Mouse (Mus musculus) lung, embryonic 15.5 days (tissue): ENCODE measurements at regions not wholly inside any gene's neighbourhood (a gene's known extent, or its start where the extent isn't known, plus 50 kb on each side); places are given as distances from the start of the nearest gene placed in this dataset.

Source experiments
- ATAC-seq: fragments of 200-750 bp; cut with Nextera tagmentation; 2 replicates; pipeline ENCODE4 v1.8.0; 2017; ENCODE audit warnings: moderate number of reproducible peaks, borderline replicate concordance; ENCODE audit not compliant: low FRiP score, low TSS enrichment; ENCODE audit errors: extremely low read depth
- H3K27ac ChIP-seq: fragments of 300-500 bp; sonication (generic); 2 replicates; pipeline ENCODE4 v1.5.1; 2015; ENCODE audit warnings: moderate library complexity, mild to moderate bottlenecking, inconsistent platforms
- H3K27me3 ChIP-seq: fragments of 300-500 bp; sonication (generic); 2 replicates; pipeline ENCODE4 v1.6.1; 2015; ENCODE audit warnings: inconsistent platforms
- H3K36me3 ChIP-seq: fragments of 300-500 bp; sonication (generic); 2 replicates; pipeline ENCODE4 v1.6.1; 2015; ENCODE audit warnings: inconsistent platforms
- H3K4me1 ChIP-seq: fragments of 300-500 bp; sonication (generic); 2 replicates; pipeline ENCODE4 v1.6.1; 2015; ENCODE audit warnings: inconsistent platforms
- H3K4me2 ChIP-seq: fragments of 300-500 bp; sonication (generic); 2 replicates; pipeline ENCODE4 v1.6.1; 2015; ENCODE audit warnings: inconsistent platforms, mild to moderate bottlenecking, moderate library complexity
- H3K4me3 ChIP-seq: fragments of 300-500 bp; sonication (generic); 2 replicates; pipeline ENCODE4 v1.5.1; 2015; ENCODE audit warnings: mild to moderate bottlenecking, inconsistent platforms
- H3K9ac ChIP-seq: fragments of 300-500 bp; sonication (generic); 2 replicates; pipeline ENCODE4 v1.6.1; 2015; ENCODE audit warnings: inconsistent platforms
- H3K9me3 ChIP-seq: fragments of 300-500 bp; sonication (generic); 2 replicates; pipeline ENCODE4 v1.6.1; 2016; ENCODE audit warnings: inconsistent platforms
- WGBS: fragments of 180-500 bp; shearing (Covaris S2); methylation state at CpG from one replicate; pipeline ENCODE4 v1.1.7; 2015; 5-methylcytosine and 5-hydroxymethylcytosine counted together

DNA sequence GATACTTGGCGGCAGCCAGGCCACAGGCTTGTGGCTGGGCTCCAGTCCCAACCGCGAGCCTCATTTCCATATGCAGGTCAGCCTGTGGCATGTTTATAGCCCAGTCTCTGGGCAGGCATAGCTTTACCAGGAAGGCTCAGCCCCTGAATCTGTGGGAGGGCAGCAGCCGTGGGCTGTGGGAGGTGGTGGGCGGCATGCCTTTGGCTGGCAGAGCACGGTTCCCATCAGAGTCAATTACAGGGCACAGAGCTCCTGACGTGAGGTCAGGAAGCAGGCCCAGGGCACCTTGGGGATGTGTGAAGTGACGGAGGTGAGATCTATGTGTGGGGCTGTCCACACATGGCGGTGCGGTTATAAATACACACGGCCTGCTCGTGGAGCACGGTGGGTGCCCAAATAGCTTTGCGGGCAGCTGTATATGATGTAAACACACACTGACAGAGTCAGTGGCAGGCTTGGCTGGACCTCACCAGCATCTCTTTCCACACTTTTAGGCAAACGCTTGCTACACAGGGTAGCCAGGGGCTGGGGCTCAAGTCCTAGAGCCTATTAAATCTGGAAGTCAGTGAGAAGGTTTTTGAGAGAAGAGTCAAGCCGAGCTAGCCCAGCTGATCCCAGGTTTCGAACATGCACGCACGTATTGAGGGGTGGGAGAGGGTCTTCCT lies 71.8 kb downstream of the Gm525 start:
- no peaks in the 10 kb centered on the region for H3K27me3 ChIP-seq
- ATAC-seq = no peak
- WGBS = 40% methylated on average over 19 of the region's 19 CpGs
- peak overlapping the region; percentile 18; the same call in 1 of the 2 replicates for H3K4me2 ChIP-seq
- H3K4me1 ChIP-seq = peaks cover 5% of the 10 kb centered on the region
- no peak overlapping the region for H3K4me3 ChIP-seq
- H3K9me3 ChIP-seq = no peaks in the 10 kb centered on the region
- no peak overlapping the region for H3K27ac ChIP-seq
- H3K36me3 ChIP-seq = no peaks in the 10 kb centered on the region
- no peak overlapping the region for H3K9ac ChIP-seq

DNA sequence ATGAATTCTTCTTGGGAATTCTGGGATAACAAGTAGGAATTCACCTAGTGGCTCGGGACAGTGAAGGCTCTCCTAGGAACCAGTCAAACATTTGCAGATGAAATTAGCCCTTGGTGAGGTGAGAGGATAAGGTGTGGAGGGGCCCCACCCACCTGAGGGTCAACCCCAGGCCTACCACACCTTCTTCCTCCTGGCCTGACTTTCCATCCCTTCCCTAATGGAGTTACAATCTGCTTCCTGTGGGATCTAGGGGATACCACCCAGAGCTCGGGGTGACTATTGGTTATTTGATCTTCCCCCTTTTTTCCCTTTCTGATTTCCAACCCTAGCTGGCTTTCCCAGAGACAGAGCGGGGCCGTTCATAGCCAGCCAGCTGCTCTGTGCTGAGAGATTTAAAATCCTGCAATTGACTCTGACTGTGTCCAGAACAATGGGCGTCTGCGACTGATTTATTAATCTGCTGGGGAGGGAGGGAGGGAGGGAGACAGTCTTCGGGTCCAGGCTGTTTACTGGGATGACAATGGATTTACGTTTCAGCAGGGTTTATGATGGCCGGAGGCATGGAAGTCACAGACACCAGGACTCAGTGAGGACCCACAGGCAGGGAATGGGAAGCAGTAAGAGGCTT lies 69.0 kb downstream of the Gm525 start:
- no peak for ATAC-seq
- Histone ChIP-seq H3K9me3 (no peaks in the 10 kb centered on the region), H3K36me3 (no peaks in the 10 kb centered on the region), H3K27ac (no peak overlapping the region), H3K4me1 (peaks cover 5% of the 10 kb centered on the region), H3K4me3 (no peak overlapping the region), H3K27me3 (no peaks in the 10 kb centered on the region), H3K9ac (no peak overlapping the region), H3K4me2 (no peak overlapping the region)
- WGBS = 52% methylated on average over 9 of the region's 9 CpGs
